Mouse (Mus musculus): ENCODE measurements around the gene Ifrd2. TPM values are rescaled to one million over a fixed set of nuclear protein-coding genes. Genes with fewer than 3 reads are reported as not detected.

The Ifrd2 gene
- total and polyA plus RNA-seq, 3 experiments: 147 to 292 TPM; not detected in 1

DNA sequence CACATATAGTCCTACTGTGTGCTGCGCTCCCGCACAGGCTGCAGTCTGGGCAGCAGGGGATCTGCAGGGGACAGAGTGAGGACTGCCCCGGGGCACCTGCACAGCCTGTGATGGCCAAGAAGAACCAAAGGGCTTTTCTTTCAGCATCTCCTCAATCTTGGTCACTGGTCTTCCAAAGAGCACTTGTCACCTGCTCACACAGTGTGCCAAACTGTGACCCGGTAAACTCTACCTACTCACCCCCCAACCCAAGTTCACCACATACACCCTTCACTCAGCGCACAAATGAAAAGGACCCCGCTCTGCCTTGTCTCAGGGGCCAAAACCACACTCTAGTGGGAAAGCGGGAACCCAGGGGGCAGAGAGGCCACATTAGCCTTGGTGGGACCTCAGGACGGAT is 44.4 kb downstream of the Ifrd2 start:
- Histone ChIP-seq H3K27ac (ENCODE audit: control insufficient read depth, low read depth, low read length) (peak overlapping the region; percentile 16; the same call in 1 of the 2 replicates), H3K4me3 (ENCODE audit: control insufficient read depth in 1 of 2, insufficient read depth in 1 of 2, low read depth in 2 of 2, low read length in 2 of 2) (no peak overlapping the region), H3K9ac (ENCODE audit: control insufficient read depth, low read depth, low read length, poor library complexity, severe bottlenecking) (no peak overlapping the region)

DNA sequence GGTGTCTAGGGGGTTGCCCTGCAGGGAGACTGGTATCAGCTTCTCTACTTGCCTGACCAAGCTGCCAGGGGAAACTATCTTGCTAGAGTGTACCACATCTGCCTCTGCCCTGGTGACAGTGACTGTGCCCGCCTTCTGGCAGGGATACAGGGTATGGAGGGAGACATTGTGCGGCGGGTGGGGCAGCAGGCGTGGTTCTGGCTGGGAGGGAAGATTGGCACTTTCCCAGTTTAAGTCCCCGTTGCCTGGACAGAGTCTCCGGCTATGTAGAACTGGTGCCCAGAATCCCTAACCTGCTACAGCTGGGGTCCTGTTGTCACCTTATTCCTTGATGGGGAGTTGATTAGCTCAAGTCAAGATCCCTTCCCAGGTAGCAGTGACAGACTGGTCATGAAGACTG is 45.0 kb downstream of the Ifrd2 start:
- H3K27me3 ChIP-seq (ENCODE audit: control insufficient read depth in 1 of 2, insufficient read depth in 2 of 2, low read length in 2 of 2): no peaks in the 10 kb centered on the region
- peak overlapping the region; percentile 98 for H3K9ac ChIP-seq (ENCODE audit: control insufficient read depth, low read depth, low read length, poor library complexity, severe bottlenecking)
- peak overlapping the region; percentile 94 for H3K27ac ChIP-seq (ENCODE audit: control insufficient read depth, low read depth, low read length)
- H3K4me1 ChIP-seq (ENCODE audit: control insufficient read depth in 1 of 2, insufficient read depth in 2 of 2, low read length in 2 of 2): peaks cover 5 to 27% of the 10 kb centered on the region in 2 experiments; a peak in 3 of 4 replicates
- peaks cover 56% of the 10 kb centered on the region for H3K79me2 ChIP-seq (ENCODE audit: control insufficient read depth, insufficient read depth, low read length, poor library complexity)
- peak overlapping the region; percentile 73 to 88; a peak in 3 of 4 replicates for H3K4me3 ChIP-seq (ENCODE audit: control insufficient read depth in 1 of 2, insufficient read depth in 1 of 2, low read depth in 2 of 2, low read length in 2 of 2)
- TF ChIP-seq RAD21 (IDR thresholded peaks at IDR 0.05; ENCODE audit: low read depth, low read length) (no peak), MYC (IDR thresholded peaks at IDR 0.05; ENCODE audit: low read depth, low read length) (no peak), KAT2A (conservative IDR thresholded peaks at IDR 0.05; ENCODE audit: low read depth, low read length) (no peak), TAL1 (IDR thresholded peaks at IDR 0.05; ENCODE audit: low read length) (no peak), SIN3A (IDR thresholded peaks at IDR 0.05; ENCODE audit: low read length) (no peak), ZKSCAN1 (IDR thresholded peaks at IDR 0.05; ENCODE audit: low read depth, low read length) (no peak), EP300 (IDR thresholded peaks at IDR 0.05; ENCODE audit: low read depth in 1 of 2, low read length in 2 of 2) (no peak), HCFC1 (IDR thresholded peaks at IDR 0.05; ENCODE audit: low read depth, low read length) (no peak), ZMIZ1 (IDR thresholded peaks at IDR 0.05; ENCODE audit: low read depth, low read length) (no peak), CHD2 (IDR thresholded peaks at IDR 0.05; ENCODE audit: low read length) (no peak), POLR2A (IDR thresholded peaks at IDR 0.05; ENCODE audit: control insufficient read depth in 1 of 2, insufficient read depth in 1 of 2, low read depth in 1 of 2, low read length in 2 of 2, poor library complexity in 1 of 2) (no peak), NELFE (IDR thresholded peaks at IDR 0.05; ENCODE audit: low read depth, low read length) (no peak), MXI1 (IDR thresholded peaks at IDR 0.05; ENCODE audit: low read depth, low read length) (no peak), ELF1 (IDR thresholded peaks at IDR 0.05; ENCODE audit: low read depth, low read length) (no peak), TBP (IDR thresholded peaks at IDR 0.05; ENCODE audit: low read depth, low read length) (no peak), CHD1 (IDR thresholded peaks at IDR 0.05; ENCODE audit: low read depth, low read length) (no peak), NRF1 (IDR thresholded peaks at IDR 0.05; ENCODE audit: insufficient read depth, low read depth, low read length, poor library complexity, severe bottlenecking) (no peak), POLR2AphosphoS2 (IDR thresholded peaks at IDR 0.05; ENCODE audit: low read length) (no peak), UBTF (IDR thresholded peaks at IDR 0.05; ENCODE audit: borderline replicate concordance, insufficient read depth, low read depth, low read length) (no peak), MYB (IDR thresholded peaks at IDR 0.05; ENCODE audit: low read depth, low read length) (no peak)
- H3K9me3 ChIP-seq (replicated peaks; ENCODE audit: insufficient read depth, low read length): no peaks in the 10 kb centered on the region
- DNase-seq (ENCODE audit: low read depth, low spot score): peak; percentile 45
- peaks cover 0 to 19% of the 10 kb centered on the region in 2 experiments; a peak in 2 of 4 replicates for H3K36me3 ChIP-seq (ENCODE audit: control insufficient read depth in 1 of 2, insufficient read depth in 2 of 2, low read length in 2 of 2)

More for the DNA sequence above, 44.4 kb downstream of the Ifrd2 start:
- Histone ChIP-seq H3K36me3 (ENCODE audit: control insufficient read depth in 1 of 2, insufficient read depth in 2 of 2, low read length in 2 of 2) (peaks cover 0 to 19% of the 10 kb centered on the region in 2 experiments; a peak in 2 of 4 replicates), H3K4me1 (ENCODE audit: control insufficient read depth in 1 of 2, insufficient read depth in 2 of 2, low read length in 2 of 2) (peaks cover 5 to 27% of the 10 kb centered on the region in 2 experiments; a peak in 3 of 4 replicates), H3K27me3 (ENCODE audit: control insufficient read depth in 1 of 2, insufficient read depth in 2 of 2, low read length in 2 of 2) (no peaks in the 10 kb centered on the region), H3K79me2 (ENCODE audit: control insufficient read depth, insufficient read depth, low read length, poor library complexity) (peaks cover 60% of the 10 kb centered on the region), H3K9me3 (replicated peaks; ENCODE audit: insufficient read depth, low read length) (no peaks in the 10 kb centered on the region)
- DNase-seq (ENCODE audit: low read depth, low spot score): no peak
- TF ChIP-seq CHD2 (IDR thresholded peaks at IDR 0.05; ENCODE audit: low read length) (no peak), RCOR1 (IDR thresholded peaks at IDR 0.05; ENCODE audit: low read depth, low read length) (no peak), ZMIZ1 (IDR thresholded peaks at IDR 0.05; ENCODE audit: low read depth, low read length) (no peak), ZKSCAN1 (IDR thresholded peaks at IDR 0.05; ENCODE audit: low read depth, low read length) (peak; percentile 88; the same call in 1 of the 2 replicates)

All from MEL (cell line).